Mouse (Mus musculus): ENCODE results near the gene Ncf1. TPM values are rescaled to one million over a fixed set of nuclear protein-coding genes. Genes with fewer than 3 reads are reported as not detected.

Gene Ncf1
- polyA plus RNA-seq, 1 experiment from 2014 or later, result 3.5 TPM

DNA sequence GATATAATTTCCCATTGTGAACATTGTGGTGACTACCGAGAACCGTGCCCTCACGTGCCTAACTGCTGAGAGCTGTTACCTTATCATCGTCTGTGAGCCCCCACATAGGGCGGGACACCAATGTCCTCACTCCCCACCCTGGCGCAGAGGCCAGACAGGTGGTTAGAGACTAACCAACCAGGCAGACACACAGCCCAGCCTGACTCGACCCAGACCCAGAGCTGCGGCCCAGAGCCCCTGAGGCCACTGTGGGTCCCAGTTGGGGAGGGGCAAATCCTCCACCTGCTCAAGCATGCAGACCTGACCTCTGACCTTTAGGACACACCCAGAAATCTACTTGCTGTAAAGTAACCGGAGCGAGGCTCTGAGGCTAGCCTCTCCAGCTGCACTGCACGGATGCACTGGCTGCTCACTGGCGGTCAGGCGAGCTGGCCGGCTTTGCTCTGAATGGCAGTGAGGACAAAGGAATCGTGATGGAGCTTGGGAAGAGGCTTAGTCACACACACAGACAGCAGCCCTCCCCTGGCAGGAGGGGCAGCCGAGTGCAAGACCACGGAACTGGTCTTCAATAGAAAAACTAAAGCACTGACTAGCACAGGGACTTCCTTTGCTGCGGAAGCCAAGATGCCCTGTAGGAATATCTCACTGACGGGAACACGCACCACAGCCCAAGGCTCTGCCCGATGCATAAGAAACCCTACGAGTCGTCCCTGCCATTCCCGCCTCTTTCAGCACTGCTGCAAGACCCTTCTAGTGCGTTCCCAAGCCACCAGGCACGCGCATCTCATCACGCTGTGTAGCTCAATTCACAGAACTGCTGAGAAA lies 8.7 kb upstream of the Ncf1 start:
- no peak for ATAC-seq (replicated peaks; ENCODE audit: extremely low read depth, insufficient read depth, low FRiP score)
- H3K9ac ChIP-seq (ENCODE audit: low read length), result no peak overlapping the region
- H3K9me3 ChIP-seq (replicated peaks; ENCODE audit: control insufficient read depth, low read length), result no peaks in the 10 kb centered on the region
- H3K27me3 ChIP-seq (ENCODE audit: control insufficient read depth, insufficient read depth, low read length), result no peaks in the 10 kb centered on the region
- whole genome bisulfite sequencing, result 89% methylated on average over 28 of the region's 28 CpGs
- H3K27ac ChIP-seq (ENCODE audit: low read length), result no peak overlapping the region
- peaks cover 28% of the 10 kb centered on the region for H3K4me1 ChIP-seq (ENCODE audit: control insufficient read depth, insufficient read depth, low read length)
- peaks cover 72% of the 10 kb centered on the region for H3K36me3 ChIP-seq (ENCODE audit: control insufficient read depth, insufficient read depth)
- no peak overlapping the region for H3K4me3 ChIP-seq (ENCODE audit: low read length)
- no peak overlapping the region for H3K4me2 ChIP-seq (ENCODE audit: low read depth, low read length)

DNA sequence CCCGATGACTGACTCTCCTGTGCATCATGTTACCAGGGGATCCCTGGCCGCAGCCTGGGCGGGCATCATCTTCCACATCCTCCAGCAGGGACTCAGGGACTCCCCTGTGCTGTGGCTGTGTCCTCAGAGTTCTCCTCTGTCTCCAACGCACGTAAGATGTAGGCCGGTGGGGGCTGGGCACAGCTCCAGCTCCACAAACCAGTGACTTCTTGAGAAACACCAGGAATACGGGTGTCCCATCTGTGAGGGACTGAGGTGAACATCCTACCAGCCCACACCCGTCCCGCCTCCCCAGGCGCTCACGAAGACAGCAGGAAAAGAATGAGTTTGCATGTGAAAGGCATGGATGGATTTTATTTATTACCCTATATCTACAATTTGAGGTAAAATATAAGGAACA lies 8.1 kb upstream of the Ncf1 start:
- Histone ChIP-seq H3K27ac (ENCODE audit: low read length) (no peak overlapping the region), H3K9ac (ENCODE audit: low read length) (no peak overlapping the region), H3K27me3 (ENCODE audit: control insufficient read depth, insufficient read depth, low read length) (no peaks in the 10 kb centered on the region), H3K36me3 (ENCODE audit: control insufficient read depth, insufficient read depth) (peaks cover 66% of the 10 kb centered on the region), H3K4me1 (ENCODE audit: control insufficient read depth, insufficient read depth, low read length) (peaks cover 33% of the 10 kb centered on the region), H3K4me3 (ENCODE audit: low read length) (no peak overlapping the region), H3K4me2 (ENCODE audit: low read depth, low read length) (no peak overlapping the region), H3K9me3 (replicated peaks; ENCODE audit: control insufficient read depth, low read length) (no peaks in the 10 kb centered on the region)
- 89% methylated on average over 11 of the region's 11 CpGs for WGBS
- ATAC-seq (replicated peaks; ENCODE audit: extremely low read depth, insufficient read depth, low FRiP score), result no peak

DNA sequence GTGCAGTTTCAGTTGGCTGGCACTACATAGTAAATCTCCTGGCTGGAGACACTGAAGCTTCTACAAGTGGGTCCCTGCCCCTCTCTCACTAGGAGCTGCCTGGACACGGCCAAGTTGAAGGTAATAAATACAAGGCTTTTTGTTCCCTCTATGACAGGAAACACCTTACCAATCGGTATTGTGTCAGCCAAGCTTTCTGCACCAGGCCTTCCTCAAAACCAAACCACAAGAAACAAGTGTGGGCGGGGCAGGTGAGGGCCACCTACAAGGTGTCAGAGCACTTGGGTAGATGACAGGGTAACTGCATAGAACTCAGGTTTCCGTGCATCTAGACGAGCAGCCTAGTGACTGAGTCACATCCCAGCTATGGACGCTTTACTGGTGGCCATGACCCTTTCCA lies 7.4 kb upstream of the Ncf1 start:
- 73% methylated on average over 6 of the region's 6 CpGs for WGBS
- no peak overlapping the region for H3K4me3 ChIP-seq (ENCODE audit: low read length)
- H3K27me3 ChIP-seq (ENCODE audit: control insufficient read depth, insufficient read depth, low read length), result no peaks in the 10 kb centered on the region
- no peaks in the 10 kb centered on the region for H3K9me3 ChIP-seq (replicated peaks; ENCODE audit: control insufficient read depth, low read length)
- peaks cover 58% of the 10 kb centered on the region for H3K36me3 ChIP-seq (ENCODE audit: control insufficient read depth, insufficient read depth)
- peak overlapping the region; percentile 27; the same call in 1 of the 2 replicates for H3K27ac ChIP-seq (ENCODE audit: low read length)
- H3K4me1 ChIP-seq (ENCODE audit: control insufficient read depth, insufficient read depth, low read length), result peaks cover 39% of the 10 kb centered on the region
- H3K9ac ChIP-seq (ENCODE audit: low read length), result no peak overlapping the region
- no peak overlapping the region for H3K4me2 ChIP-seq (ENCODE audit: low read depth, low read length)
- ATAC-seq (replicated peaks; ENCODE audit: extremely low read depth, insufficient read depth, low FRiP score), result no peak

DNA sequence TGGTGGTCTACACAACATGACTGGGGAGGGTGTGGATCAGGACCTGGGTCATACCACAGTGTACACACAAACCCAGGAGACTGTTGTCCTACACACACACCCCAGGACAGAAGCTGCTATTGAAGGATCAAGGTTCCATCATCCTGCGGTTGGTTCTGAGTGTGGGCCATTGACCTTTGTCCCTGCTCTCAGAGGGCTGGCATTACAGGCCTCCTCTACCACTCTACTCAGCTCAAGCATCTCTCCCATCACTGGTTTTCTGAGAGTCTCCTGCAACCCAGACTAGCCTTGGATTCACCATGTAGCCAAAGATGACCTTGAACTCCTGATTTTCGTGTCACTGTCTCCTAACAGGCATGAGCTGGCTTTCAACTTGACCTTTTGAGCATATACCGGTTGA lies 6.8 kb upstream of the Ncf1 start:
- Histone ChIP-seq H3K27ac (ENCODE audit: low read length) (peak overlapping the region; percentile 27; the same call in 1 of the 2 replicates), H3K36me3 (ENCODE audit: control insufficient read depth, insufficient read depth) (peaks cover 53% of the 10 kb centered on the region), H3K9me3 (replicated peaks; ENCODE audit: control insufficient read depth, low read length) (no peaks in the 10 kb centered on the region), H3K4me3 (ENCODE audit: low read length) (no peak overlapping the region), H3K27me3 (ENCODE audit: control insufficient read depth, insufficient read depth, low read length) (no peaks in the 10 kb centered on the region), H3K4me2 (ENCODE audit: low read depth, low read length) (no peak overlapping the region), H3K4me1 (ENCODE audit: control insufficient read depth, insufficient read depth, low read length) (peaks cover 39% of the 10 kb centered on the region), H3K9ac (ENCODE audit: low read length) (peak overlapping the region; percentile 26; the same call in 1 of the 2 replicates)
- ATAC-seq (replicated peaks; ENCODE audit: extremely low read depth, insufficient read depth, low FRiP score), result no peak
- WGBS, result 78% methylated on average over 3 of the region's 3 CpGs

DNA sequence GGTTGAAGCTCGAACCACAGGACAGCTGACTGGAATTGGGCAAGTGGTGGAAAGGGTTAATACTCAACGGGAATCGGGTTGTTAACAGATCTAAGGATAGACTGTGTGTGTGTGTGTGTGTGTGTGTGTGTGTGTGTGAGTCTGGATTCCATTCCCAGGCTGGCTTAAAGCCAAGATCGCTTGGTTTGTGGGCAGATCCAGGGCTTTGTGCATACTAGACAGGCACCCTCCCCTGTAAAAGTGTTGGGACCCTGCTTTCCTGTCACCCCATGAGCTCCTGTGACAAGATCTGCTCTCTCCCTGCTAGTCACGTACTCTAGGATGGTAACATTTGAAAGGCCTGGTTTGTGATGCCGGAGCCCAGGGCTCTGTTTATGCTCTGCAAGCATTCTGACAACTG lies 5.7 kb upstream of the Ncf1 start:
- Histone ChIP-seq H3K27ac (ENCODE audit: low read length) (peak overlapping the region; percentile 59), H3K36me3 (ENCODE audit: control insufficient read depth, insufficient read depth) (peaks cover 42% of the 10 kb centered on the region), H3K4me3 (ENCODE audit: low read length) (no peak overlapping the region), H3K27me3 (ENCODE audit: control insufficient read depth, insufficient read depth, low read length) (no peaks in the 10 kb centered on the region), H3K4me2 (ENCODE audit: low read depth, low read length) (no peak overlapping the region), H3K4me1 (ENCODE audit: control insufficient read depth, insufficient read depth, low read length) (peaks cover 39% of the 10 kb centered on the region), H3K9me3 (replicated peaks; ENCODE audit: control insufficient read depth, low read length) (no peaks in the 10 kb centered on the region), H3K9ac (ENCODE audit: low read length) (peak overlapping the region; percentile 26)
- WGBS, result 22% methylated on average over 6 of the region's 6 CpGs
- no peak for ATAC-seq (replicated peaks; ENCODE audit: extremely low read depth, insufficient read depth, low FRiP score)

DNA sequence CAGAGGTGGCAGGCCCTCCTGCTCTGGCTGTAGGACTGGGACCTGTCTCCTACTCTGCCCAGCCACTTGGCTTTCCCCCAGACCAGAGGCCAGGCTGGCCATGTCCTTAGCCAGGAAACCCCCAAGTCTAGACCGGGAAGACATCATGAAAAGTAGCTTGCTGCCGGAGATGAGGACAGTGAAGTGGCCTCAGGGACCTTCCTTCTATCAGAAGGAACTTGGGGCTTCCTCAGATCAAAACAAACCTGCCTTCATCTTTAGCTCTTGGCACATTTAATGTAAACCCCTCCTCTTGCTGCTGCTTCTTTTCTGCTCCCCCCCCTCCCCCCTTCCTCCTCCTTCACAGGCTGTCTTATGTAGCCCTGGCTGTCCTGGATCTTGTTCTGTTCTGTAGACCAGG lies 4.8 kb upstream of the Ncf1 start:
- WGBS, result 29% methylated on average over 2 of the region's 2 CpGs
- no peak overlapping the region for H3K9ac ChIP-seq (ENCODE audit: low read length)

DNA sequence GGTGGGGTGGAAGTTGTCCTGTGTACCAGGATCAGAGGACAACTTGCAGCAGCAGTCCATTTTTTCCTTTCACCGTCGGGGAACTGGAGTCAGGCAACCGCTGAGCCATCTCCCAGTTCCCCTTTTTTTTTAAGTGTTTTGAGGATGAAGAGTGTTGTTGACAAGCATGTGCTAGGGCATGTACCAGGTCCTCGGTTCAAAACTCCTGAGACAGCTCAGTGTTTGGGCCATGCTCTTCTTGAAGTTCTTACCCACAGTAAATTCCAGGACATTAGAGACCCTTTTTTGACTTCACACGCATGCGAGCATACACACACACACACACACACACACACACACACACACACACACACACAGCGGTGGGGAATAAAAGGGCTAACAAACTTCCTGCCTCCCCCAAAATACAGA lies 3.8 kb upstream of the Ncf1 start:
- Histone ChIP-seq H3K9ac (ENCODE audit: low read length) (no peak overlapping the region), H3K27ac (ENCODE audit: low read length) (peak overlapping the region; percentile 33; the same call in 1 of the 2 replicates), H3K36me3 (ENCODE audit: control insufficient read depth, insufficient read depth) (peaks cover 23% of the 10 kb centered on the region), H3K9me3 (replicated peaks; ENCODE audit: control insufficient read depth, low read length) (no peaks in the 10 kb centered on the region), H3K4me3 (ENCODE audit: low read length) (no peak overlapping the region), H3K4me1 (ENCODE audit: control insufficient read depth, insufficient read depth, low read length) (peaks cover 41% of the 10 kb centered on the region), H3K27me3 (ENCODE audit: control insufficient read depth, insufficient read depth, low read length) (no peaks in the 10 kb centered on the region), H3K4me2 (ENCODE audit: low read depth, low read length) (no peak overlapping the region)
- WGBS, result 48% methylated on average over 7 of the region's 7 CpGs
- no peak for ATAC-seq (replicated peaks; ENCODE audit: extremely low read depth, insufficient read depth, low FRiP score)

More for the DNA sequence above, 4.8 kb upstream of the Ncf1 start:
- H3K4me1 ChIP-seq (ENCODE audit: control insufficient read depth, insufficient read depth, low read length), result peaks cover 39% of the 10 kb centered on the region
- peak overlapping the region; percentile 49; the same call in 1 of the 2 replicates for H3K27ac ChIP-seq (ENCODE audit: low read length)
- H3K4me2 ChIP-seq (ENCODE audit: low read depth, low read length), result no peak overlapping the region
- H3K4me3 ChIP-seq (ENCODE audit: low read length), result no peak overlapping the region
- peaks cover 32% of the 10 kb centered on the region for H3K36me3 ChIP-seq (ENCODE audit: control insufficient read depth, insufficient read depth)
- ATAC-seq (replicated peaks; ENCODE audit: extremely low read depth, insufficient read depth, low FRiP score), result no peak
- no peaks in the 10 kb centered on the region for H3K9me3 ChIP-seq (replicated peaks; ENCODE audit: control insufficient read depth, low read length)
- H3K27me3 ChIP-seq (ENCODE audit: control insufficient read depth, insufficient read depth, low read length), result no peaks in the 10 kb centered on the region

DNA sequence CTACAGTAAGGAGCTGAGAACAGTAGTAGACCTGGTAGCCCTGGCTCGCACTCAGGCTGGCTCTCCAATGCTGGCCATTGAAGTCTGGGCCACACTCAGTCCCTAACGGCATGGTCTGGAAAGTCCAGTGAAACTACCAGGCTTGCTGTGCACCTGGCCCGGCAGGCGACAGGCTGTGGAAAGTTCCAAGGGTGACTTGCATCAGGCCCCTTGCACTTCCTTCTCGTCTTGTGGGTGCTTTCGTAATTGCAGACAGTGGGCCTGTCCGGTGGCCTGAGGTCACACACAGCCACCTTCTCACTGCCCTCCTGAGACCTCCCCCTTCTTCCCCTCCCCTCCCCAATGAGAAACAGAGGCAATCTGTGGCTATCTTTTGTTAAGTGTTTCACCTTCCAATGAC lies 3.1 kb upstream of the Ncf1 start:
- no peaks in the 10 kb centered on the region for H3K9me3 ChIP-seq (replicated peaks; ENCODE audit: control insufficient read depth, low read length)
- H3K4me3 ChIP-seq (ENCODE audit: low read length), result no peak overlapping the region
- peaks cover 19% of the 10 kb centered on the region for H3K36me3 ChIP-seq (ENCODE audit: control insufficient read depth, insufficient read depth)
- H3K9ac ChIP-seq (ENCODE audit: low read length), result no peak overlapping the region
- no peak overlapping the region; the same call in 1 of the 2 replicates for H3K27ac ChIP-seq (ENCODE audit: low read length)
- peaks cover 46% of the 10 kb centered on the region for H3K4me1 ChIP-seq (ENCODE audit: control insufficient read depth, insufficient read depth, low read length)
- no peak overlapping the region for H3K4me2 ChIP-seq (ENCODE audit: low read depth, low read length)
- 29% methylated on average over 7 of the region's 7 CpGs for WGBS
- ATAC-seq (replicated peaks; ENCODE audit: extremely low read depth, insufficient read depth, low FRiP score), result 0 out of 2 replicates have a peak, but pooled peaks have one; percentile 7
- no peaks in the 10 kb centered on the region for H3K27me3 ChIP-seq (ENCODE audit: control insufficient read depth, insufficient read depth, low read length)

DNA sequence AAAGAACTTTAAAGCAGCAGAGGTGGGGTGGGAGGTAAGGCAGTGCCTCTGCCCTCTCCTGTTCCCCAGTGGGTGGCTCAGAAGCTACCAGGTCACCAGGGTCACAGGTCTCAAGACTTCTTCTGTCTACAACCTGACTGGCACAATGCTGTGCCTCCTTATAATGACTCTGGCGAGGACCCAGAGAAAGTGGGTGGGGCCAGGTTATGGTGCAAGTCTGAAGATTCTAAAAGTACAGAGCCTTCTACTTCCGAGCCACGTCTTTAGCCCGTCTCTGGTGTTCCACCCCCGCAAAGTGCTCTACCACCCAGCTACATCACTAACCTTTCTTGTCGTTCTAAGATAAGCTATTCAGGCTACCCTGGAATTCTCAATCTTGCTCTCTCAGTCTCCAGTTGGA lies 2.7 kb upstream of the Ncf1 start:
- H3K4me3 ChIP-seq (ENCODE audit: low read length), result no peak overlapping the region
- no peak for ATAC-seq (replicated peaks; ENCODE audit: extremely low read depth, insufficient read depth, low FRiP score)
- no peaks in the 10 kb centered on the region for H3K9me3 ChIP-seq (replicated peaks; ENCODE audit: control insufficient read depth, low read length)
- H3K27ac ChIP-seq (ENCODE audit: low read length), result no peak overlapping the region; the same call in 1 of the 2 replicates
- H3K4me2 ChIP-seq (ENCODE audit: low read depth, low read length), result no peak overlapping the region
- no peak overlapping the region for H3K9ac ChIP-seq (ENCODE audit: low read length)
- no peaks in the 10 kb centered on the region for H3K27me3 ChIP-seq (ENCODE audit: control insufficient read depth, insufficient read depth, low read length)
- peaks cover 46% of the 10 kb centered on the region for H3K4me1 ChIP-seq (ENCODE audit: control insufficient read depth, insufficient read depth, low read length)
- peaks cover 14% of the 10 kb centered on the region for H3K36me3 ChIP-seq (ENCODE audit: control insufficient read depth, insufficient read depth)
- WGBS, result 34% methylated on average over 6 of the region's 6 CpGs

Data from heart, embryonic 16.5 days (tissue).